Mouse (Mus musculus) ZHBTc4 (cell line): ENCODE data around the gene Wfs1.

Experiments used
- DNase-seq: peaks from one replicate; pipeline ENCODE4 v3.0.0-alpha.2; 2011; ENCODE audit warnings: low read depth, low spot score

Wfs1 gene

DNA sequence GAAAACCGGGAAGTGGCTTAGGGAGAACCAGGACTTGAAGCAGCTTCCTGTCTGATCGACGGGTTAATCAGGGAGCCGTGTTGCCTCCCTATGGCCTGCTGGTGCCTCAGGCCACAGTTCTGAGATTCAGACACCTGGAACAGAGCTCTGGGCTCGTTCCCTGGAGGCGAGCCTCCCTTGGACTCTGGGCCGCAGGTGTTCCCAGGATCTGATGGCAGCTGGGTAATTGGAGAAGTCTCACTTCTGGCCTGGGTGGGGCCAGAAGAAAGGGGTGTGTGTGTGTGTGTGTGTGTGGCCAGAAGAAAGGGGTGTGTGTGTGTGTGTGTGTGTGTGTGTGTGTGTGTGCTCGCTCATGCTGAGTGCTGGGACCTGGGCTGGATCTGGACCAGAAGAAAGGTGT is 55.6 kb downstream of the Wfs1 start:
- peak; percentile 70 for DNase-seq

GRCm38 (mm10) chr5:36929376-36929775 is 59.6 kb downstream of the Wfs1 start:
- DNase-seq = no peak

DNA sequence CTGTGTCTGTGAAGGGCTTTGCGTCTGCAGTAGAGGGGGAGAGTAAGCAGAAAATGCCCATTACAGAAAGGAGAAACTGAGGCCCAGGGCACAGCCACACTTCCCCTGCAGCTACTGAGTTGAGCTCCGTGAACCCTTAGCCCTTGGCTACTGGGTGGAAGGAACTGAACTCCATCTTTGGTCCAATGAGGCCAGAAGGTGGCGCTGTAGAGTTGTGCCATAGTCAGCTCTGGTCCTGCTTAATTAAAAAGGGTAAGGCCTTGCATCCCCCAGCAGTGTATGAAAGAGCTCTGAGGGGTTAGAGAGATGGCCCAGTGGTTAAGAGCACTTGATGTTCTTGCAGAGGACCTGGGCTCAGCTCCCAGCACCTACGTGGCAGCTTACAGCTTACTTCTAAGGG is 60.3 kb downstream of the Wfs1 start:
- DNase-seq = peak; percentile 77

DNA sequence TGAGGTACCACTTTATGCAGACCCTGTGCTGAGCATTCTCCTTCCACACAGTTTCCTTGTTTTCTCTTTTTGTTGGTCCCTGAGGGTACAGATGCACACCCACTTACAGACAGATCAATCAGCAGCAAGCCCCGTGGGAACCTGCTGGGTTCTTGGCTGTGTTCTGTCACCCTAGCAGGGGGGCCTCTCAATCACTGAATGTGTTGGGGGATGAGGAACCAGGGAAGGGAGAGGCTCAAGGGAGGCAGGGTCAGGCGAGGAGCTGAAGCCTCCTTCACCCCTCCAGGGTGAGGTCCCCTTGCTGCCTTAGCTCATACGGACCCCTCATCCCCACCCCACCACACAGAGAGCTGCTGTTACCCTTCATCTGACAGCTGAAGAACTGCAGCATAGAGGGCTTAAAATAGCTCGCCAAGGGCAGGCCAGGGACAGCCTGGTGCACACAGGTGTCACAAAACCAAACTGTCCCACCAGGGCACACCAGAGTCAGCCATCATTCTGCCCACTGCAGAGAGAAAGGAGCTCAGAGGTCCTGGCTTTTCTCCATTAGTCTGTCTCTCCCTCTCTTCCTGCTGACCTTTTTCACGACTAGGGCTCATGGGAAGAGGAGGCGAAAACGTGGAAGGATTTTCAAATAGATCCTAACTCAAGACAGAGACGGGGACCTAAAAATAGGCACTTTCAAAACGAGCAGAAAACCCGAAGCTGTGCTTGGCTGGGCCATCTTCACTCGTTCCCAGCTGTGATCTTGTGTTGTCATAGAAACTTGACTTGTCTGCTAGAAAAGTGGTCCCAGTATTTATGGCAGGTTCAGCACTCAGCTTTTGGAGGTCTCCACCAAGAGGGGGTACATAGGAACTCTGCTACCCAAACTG is 64.9 kb downstream of the Wfs1 start:
- no peak for DNase-seq

- DNase-seq = no peak
These were observed 66.2 kb downstream of the Wfs1 start for GRCm38 (mm10) chr5:36922811-36923210.

DNA sequence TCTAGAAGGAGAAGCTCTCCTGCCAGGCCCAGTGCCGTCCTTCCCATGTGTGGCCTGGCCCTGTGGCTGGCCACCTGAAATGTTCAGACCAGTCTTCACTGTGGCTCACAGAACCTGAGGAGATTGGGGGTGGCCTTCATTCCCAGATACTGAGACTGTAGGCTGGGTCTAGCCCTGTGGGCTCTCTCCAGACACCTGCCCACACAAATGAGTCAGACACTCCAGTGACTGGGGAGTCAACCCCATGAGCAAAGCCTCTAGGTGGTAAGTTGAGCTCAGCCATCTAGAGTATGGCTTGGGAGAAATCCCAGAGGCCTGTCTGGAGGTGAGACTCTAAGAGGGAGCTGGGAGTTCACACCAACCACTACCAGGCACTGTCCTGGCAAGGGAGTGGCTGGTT is 67.1 kb downstream of the Wfs1 start:
- no peak for DNase-seq

DNA sequence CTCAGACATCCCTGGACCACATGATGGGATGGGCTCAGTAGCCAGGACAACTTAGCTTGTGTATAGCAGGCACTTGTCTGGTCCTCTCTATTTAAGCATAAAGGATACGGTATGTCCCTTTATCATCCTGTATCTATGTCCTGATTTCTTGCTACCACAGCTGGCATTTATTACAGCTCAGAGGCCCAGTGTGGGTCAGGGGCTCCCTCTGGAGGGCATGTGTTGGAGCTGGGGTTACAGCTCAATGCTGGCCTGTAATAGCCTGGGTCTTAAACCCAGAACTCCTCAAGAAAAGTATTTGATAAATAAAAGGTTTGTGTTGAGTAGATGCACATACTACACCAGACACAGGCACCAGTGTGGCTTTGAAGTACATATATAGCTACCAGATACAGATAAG is 68.9 kb downstream of the Wfs1 start:
- DNase-seq = peak; percentile 49

- DNase-seq = no peak
These were observed 71.0 kb downstream of the Wfs1 start for GRCm38 (mm10) chr5:36918016-36918415.

GRCm38 (mm10) chr5:36917245-36917644 is 71.8 kb downstream of the Wfs1 start:
- no peak for DNase-seq

DNA sequence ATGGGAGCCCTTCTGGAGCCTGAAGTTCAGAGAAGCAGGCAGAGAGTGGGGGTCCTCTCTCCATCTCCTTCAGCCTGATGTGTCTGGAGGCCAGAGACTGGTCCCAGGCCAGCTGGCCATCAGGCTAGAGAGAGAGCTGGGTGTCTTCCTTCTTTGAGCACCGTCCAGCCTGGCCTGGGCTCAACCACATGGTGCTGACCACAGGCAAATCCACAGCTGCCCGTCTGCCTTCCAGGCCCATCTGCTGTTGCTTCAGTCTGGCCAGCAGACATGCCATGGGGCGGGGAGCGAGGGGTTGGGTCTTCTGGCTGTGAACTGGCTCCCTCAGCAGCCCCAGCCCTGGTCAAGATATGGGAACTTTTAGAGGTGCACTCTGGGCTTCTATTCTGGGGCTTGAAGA is 72.4 kb downstream of the Wfs1 start:
- DNase-seq = no peak
